Mouse (Mus musculus) E14TG2a.4 (cell line): ENCODE results near the gene Basp1.

Experiments used
- CTCF ChIP-seq: conservative IDR thresholded peaks from 2 replicates; pipeline ENCODE4 v1.5.1; 2014; ENCODE audit warnings: low read length
- NANOG ChIP-seq: IDR thresholded peaks from 2 replicates; pipeline ENCODE4 v1.6.1; 2014; ENCODE audit warnings: borderline replicate concordance, low read length, mixed read lengths

GRCm38 (mm10) chr15:25331877-25332445 lies 81.6 kb downstream of the Basp1 start:
- TF ChIP-seq CTCF (no peak), NANOG (peak; percentile 26; the same call in 1 of the 2 replicates)
